Mouse (Mus musculus) cerebellum, postnatal 36 days (tissue): Measurements from ENCODE around the gene Gpi1.
A peak's percentile ranks its signal among the peaks of the same experiment; 100 is the strongest.
"Not testable (repeated sequence)": the region's sequence is repeated elsewhere in the genome, so short reads cannot be mapped to it uniquely, and the experiment has no call there.

Experiments
- DNase-seq, 2 experiments: peaks; one replicate each; pipeline ENCODE4 v3.0.0; 2021 to 2022; ENCODE audit warnings: mixed read lengths in 2 of 2

Gene Gpi1

DNA sequence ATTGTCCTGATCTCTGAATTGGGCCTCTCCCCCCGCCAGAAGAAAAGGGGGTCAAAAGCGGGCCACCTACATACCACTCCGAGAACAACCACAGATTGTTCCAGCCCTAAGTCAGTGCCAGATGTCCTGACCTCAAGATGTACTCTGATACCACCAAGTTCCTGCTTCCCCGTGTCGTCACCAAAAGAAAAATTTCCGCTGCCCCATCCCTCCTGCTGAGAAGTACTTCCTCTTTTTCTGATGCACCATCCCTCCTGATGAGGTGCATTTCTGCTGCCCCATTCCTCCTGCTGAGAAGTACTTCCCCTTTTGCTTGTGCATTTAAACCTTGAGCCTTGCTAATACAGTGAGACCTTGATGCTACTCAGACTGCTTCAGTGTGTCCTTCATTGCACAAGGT, 53.9 kb downstream of the Gpi1 start:
- not testable (repeated sequence) for DNase-seq

DNA sequence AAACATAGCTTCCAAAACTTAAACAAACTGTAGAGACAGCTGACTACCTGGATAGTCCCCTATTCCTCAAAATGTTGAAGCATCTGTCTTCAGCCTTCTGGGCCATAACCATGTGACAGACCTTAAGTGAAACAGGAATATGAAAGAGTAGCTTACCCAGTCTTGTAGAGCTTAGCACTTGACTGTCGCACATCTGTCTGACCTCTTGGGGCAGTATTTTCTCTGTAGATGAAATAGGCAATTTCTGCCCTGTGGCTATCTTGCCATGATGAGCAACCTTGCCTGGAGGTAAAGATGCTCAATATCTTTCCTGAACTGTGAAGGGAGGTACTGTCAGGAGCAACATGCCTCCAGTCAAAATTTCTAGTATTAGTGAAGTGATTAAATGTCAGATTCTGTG, 57.9 kb downstream of the Gpi1 start:
- DNase-seq, result no peak

DNA sequence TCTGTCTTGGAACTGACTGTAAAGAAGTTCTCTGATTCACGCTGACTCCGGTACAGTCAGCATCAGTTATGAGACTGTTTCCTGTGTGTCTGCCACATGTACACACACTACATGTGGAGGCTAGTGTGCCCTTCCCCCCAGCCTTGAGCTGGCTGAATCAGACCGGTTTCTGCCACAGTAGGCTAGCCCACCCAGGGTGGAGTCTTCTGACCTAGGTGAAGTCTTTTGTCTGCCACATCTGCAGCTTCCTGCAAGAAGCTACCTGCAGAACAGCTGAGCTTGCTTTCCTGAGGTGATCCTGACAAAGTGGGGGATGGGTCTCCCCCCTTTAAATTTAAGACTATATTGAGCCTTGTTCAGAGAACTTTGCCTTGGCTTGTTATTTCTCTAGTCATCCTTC, 60.7 kb downstream of the Gpi1 start, which contains the start of gene Uba2:
Uba2 (minus strand) TSS at position 146 of the 400 bp plus-strand sequence.
- no peak for DNase-seq

DNA sequence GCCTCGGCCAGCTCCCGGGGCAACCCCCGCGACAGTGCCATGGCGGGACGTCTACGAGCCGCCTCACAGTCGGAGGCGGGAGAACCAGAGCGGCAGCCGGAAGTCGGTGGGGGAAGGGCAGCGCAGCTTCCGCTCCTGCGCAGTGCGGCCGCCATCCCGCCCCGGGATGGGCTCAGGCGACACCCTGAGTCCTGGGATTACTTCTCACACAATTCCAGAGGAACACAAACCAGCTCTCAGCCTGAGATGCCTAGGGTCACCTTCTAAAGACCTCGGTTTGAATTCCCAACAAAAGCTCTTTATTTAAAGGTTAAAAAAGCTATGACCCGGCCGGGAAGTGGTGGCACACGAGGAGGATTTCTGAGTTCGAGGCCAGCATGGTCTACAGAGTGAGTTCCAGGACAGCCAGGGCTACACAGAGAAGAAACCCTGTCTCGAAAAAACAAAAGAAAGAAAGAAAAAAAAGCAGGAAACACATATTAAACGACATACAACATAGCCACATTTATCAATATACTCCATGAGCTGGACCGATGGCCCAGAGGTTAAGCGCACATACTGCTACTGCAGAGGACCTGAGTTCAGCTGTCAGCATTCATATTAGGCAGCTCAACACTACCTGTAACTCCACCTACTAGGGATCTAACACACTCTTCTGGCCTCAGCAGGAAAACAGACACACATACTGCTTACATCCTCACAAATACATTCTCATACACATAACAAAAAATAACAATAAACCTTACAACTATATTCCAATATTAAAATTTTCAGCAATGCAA, 61.5 kb downstream of the Gpi1 start:
- peak; percentile 94 to 95 for DNase-seq

DNA sequence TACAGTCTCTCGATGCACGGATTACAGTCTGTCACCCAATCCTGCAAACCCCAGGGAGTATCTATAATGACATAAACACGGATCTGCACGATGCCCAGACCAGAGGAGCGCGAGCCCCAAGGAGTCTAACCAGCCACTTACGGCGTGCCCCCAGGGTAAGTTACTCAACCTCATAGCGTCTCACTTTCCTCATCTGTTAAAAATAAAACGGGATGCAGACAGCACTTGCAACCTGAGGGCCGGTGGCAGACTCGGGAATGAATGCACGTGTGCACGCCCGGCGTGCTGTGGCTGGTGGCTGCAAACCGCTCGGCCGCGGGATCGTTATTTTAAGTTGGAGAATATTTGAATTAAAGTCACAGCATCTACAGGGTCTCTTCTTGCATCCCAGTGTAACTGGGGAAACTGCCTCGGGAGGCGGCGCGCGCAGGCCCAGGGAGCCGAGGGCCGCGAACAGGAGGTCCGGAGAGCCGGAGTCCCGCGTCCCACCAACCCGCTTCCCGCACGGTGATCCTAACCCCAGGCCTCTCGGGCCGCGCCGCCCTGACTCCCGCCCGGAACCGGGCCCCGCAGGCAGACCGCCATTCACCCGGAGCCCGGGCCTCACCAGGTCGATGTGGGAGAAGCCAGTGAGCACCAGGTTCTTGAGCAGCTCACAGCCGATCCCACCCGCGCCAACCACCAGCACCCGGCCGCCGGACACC, 62.2 kb downstream of the Gpi1 start:
- peak in 1 of 2 experiments; percentile 9 for DNase-seq

DNA sequence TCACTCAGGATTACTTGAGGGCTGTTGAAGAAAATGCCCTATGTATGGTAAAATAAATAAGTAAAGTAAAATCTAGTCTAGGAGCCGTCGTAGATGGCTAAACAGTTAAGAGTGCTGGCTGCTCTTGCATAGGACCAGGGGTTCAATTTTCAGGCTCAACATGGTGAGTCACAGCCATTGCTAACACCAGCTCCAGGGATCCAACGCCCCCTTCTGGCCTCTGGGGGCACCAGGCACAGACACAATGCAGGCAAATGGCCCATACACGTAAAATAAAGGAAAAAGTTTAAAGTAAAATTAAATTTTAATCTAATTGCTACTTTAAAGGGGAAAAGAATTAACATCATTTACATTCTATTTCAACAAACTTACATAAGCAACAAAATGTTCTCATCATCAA, 63.3 kb downstream of the Gpi1 start:
- peak in 1 of 2 experiments; percentile 12 for DNase-seq

DNA sequence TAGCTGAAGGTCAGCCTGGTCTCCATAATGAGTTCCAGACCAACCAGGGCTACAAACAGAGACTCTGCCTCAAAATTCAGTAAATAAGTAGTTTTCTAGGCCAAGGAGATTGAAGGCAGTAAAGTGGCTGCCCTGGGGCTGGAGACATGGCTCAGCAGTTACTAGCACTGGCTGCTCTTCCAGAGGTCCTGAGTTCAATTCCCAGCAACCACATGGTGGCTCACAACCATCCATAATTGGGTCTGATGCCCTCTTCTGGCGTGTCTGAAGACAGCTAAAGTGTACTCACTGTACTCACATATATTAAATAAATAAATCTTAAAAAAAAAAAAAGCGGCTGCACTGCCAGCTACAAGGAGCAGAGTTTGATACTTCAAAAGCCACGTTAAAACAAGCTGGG, 64.1 kb downstream of the Gpi1 start:
- no peak for DNase-seq

DNA sequence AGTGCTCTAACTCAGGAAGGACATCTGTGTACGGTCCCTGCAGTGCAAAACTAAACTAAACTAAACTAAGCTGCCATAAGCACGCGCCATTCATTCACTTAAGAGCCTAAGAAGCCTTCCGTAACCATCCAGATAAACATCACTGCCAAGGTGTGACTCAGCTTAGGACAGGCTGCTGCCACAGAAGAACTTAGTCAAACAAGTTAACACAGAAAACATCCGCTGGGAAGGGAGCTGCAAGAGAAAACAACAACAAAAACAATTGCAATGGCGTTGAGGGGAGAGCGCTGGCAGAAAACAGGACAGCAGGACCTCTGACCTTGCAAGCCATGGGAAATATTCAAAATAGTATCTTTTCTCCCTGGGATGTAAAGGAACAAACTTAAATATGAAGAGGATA, 65.5 kb downstream of the Gpi1 start:
- no peak for DNase-seq

DNA sequence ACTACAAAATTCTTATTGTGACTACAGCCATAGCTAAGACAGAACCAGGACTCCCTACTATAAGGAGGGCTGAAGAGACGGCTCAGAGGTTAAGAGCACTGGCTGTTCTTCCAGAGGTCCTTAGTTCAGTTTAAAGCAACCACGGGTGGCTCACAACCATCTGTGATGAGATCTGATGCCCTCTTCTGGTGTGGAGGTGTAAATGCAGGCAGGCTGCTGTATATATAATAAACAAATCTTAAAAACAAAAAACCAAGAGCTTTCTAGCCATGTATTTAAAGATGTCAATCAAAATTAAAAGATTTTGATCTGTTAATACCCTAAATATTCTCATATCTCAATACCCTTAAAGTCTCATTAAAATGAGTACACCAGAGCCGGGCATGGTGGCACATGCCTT, 71.0 kb downstream of the Gpi1 start:
- DNase-seq, result no peak

DNA sequence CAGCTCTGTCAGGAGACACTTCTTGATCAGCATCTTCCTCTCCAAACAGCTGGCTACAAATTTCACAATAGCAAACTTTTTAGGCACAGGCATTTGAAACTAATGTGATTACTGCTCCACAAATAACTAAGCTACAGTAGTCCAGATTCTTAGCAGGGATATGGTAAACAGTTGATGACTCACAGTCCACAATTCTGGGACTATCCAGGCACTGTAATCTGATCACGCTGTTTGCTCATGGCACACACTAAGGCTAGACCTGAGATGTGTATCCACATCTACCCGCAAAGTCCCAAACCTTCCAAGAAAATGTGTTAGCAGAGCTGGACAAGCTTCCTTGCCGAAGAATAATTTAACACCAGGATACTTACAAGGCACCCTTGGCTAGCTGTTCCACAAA, 72.1 kb downstream of the Gpi1 start:
- DNase-seq, result no peak
